Mouse (Mus musculus) heart, adult 2 months (tissue): ENCODE data around the gene Lpar5.

Experiments
- CTCF ChIP-seq: fragments of 200-600 bp; IDR thresholded peaks from 2 replicates; pipeline ENCODE4 v1.8.1; 2022; ENCODE audit warnings: antibody characterized with exemption, mild to moderate bottlenecking, moderate library complexity
- POLR2A ChIP-seq: fragments of 200-500 bp; IDR thresholded peaks from 2 replicates; pipeline ENCODE4 v1.6.1; 2011; ENCODE audit warnings: mild to moderate bottlenecking, low read depth, low read length, control low read depth; ENCODE audit not compliant: insufficient read depth

DNA sequence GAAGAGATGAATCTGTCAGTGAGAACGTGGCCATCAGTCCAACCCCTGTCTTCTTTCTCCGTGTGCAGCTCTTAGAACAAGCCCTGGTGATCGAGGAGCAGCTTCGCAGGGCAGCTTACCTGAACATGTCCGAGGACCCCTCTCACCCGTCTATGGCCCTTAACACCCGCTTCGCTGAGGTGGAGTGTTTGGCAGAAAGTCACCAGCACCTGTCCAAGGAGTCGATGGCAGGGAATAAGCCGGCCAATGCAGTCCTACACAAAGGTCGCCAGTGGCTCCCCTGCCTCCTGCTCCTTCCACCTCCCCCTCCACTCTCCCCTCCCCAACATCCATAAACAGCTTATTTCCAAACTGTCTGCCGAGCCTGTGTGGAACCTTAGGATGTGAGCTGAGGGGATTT lies 61.0 kb downstream of the Lpar5 start:
- TF ChIP-seq CTCF: no peak
- TF ChIP-seq POLR2A: no peak
